Mouse (Mus musculus): ENCODE measurements around the gene Atrnl1. TPM values are rescaled to one million over a fixed set of nuclear protein-coding genes. Genes with fewer than 3 reads are reported as not detected.

Gene Atrnl1
- polyA plus RNA-seq, 1 experiment, result 12.3 TPM

DNA sequence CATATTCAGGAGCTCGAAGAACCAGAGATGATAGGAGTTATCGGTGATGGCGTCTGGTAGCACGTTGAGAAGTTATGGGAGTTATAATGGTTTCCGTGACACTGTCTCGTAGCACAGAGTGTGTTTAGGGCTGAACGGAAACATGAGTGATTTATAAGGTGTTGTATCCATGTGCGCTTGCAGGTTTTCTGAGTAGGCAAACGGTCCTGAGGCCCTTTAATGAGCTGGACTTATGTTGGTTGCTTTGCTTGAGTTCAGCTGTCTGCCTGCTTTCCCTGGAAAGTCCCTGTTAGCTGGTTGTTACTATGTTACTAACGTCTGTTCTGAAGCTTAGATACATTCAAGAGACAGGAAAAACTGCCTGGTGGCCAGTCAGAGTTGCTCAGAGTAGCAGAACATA, 567.6 kb downstream of the Atrnl1 start:
- Histone ChIP-seq H3K9me3 (replicated peaks; ENCODE audit: control insufficient read depth, insufficient read depth, low read length, poor library complexity, severe bottlenecking) (no peaks in the 10 kb centered on the region), H3K9ac (ENCODE audit: low read depth, poor library complexity, severe bottlenecking) (no peak overlapping the region), H3K36me3 (ENCODE audit: control insufficient read depth, insufficient read depth, low read length, poor library complexity, severe bottlenecking) (no peaks in the 10 kb centered on the region), H3K4me3 (ENCODE audit: low read depth, low read length) (no peak overlapping the region), H3K27me3 (ENCODE audit: control insufficient read depth, insufficient read depth, low read length, poor library complexity, severe bottlenecking) (no peaks in the 10 kb centered on the region), H3K27ac (ENCODE audit: insufficient read depth, low read length) (no peak overlapping the region), H3K4me1 (ENCODE audit: control insufficient read depth, insufficient read depth, low read length) (no peaks in the 10 kb centered on the region)
- TF ChIP-seq CTCF (IDR thresholded peaks at IDR 0.05; ENCODE audit: low read depth, low read length), result no peak
- TF ChIP-seq EP300 (IDR thresholded peaks at IDR 0.05; ENCODE audit: insufficient read depth, low read depth, low read length), result no peak
- TF ChIP-seq POLR2A (IDR thresholded peaks at IDR 0.05; ENCODE audit: insufficient read depth, low read length), result no peak

DNA sequence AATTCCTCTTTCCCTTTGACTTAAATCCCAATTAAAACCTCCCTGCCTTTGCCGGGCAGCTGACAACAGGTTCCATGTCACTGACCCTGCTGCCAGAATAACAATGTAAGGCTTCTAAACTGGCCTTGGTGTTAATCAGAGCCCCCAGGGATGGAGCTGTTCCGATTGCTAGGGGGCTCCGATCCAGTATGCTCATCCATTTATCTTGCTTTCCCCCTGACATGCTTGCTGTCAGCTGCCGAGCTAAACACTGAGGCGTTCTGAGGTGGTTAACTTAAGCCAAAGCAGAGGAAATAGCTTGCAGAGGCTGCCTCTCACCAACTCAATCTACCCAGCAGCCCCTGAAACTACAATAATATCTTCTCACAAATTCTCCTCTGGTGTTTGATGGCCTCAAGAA, 569.9 kb downstream of the Atrnl1 start:
- Histone ChIP-seq H3K27ac (ENCODE audit: insufficient read depth, low read length) (no peak overlapping the region), H3K27me3 (ENCODE audit: control insufficient read depth, insufficient read depth, low read length, poor library complexity, severe bottlenecking) (no peaks in the 10 kb centered on the region), H3K4me3 (ENCODE audit: low read depth, low read length) (no peak overlapping the region), H3K9me3 (replicated peaks; ENCODE audit: control insufficient read depth, insufficient read depth, low read length, poor library complexity, severe bottlenecking) (no peaks in the 10 kb centered on the region), H3K36me3 (ENCODE audit: control insufficient read depth, insufficient read depth, low read length, poor library complexity, severe bottlenecking) (no peaks in the 10 kb centered on the region), H3K9ac (ENCODE audit: low read depth, poor library complexity, severe bottlenecking) (no peak overlapping the region), H3K4me1 (ENCODE audit: control insufficient read depth, insufficient read depth, low read length) (no peaks in the 10 kb centered on the region)
- TF ChIP-seq EP300 (IDR thresholded peaks at IDR 0.05; ENCODE audit: insufficient read depth, low read depth, low read length) (no peak), POLR2A (IDR thresholded peaks at IDR 0.05; ENCODE audit: insufficient read depth, low read length) (no peak), CTCF (IDR thresholded peaks at IDR 0.05; ENCODE audit: low read depth, low read length) (no peak)

Other genes starting within 250 kb of the Atrnl1 start
- 39.6 and 42.4 TPM in 2 replicates for gene Trub1, start 158.1 kb upstream of the Atrnl1 start, polyA plus RNA-seq (2011; ENCODE audit: insufficient read depth, insufficient read length, low read depth, missing spikeins)